Mouse (Mus musculus): ENCODE data around the gene Sult2a5.

Sult2a5 gene

DNA sequence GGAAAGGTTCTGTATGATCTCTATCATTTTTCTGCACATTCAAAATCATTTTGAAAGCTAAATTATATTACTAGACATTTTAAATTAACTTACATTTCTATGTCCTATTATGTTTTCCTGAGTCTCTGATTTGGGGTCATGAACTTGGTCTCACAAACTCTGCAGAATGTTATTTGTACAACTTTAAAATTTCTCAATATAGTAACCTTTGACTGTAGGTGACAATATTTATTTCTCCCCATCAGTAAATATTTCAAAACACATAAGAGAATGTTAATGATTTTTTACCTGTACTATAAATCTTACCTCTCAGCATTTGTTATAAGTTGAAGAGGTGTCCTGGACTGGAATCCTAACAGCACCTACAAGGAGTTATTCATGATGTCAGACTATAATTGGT, at the start of gene Sult2a5:
Gene Sult2a5, plus strand, starts transcription at position 301 of the 400 bp plus-strand sequence.
- CTCF ChIA-PET, result no interaction called here
